Mouse (Mus musculus): ENCODE measurements around the gene Lyrm4. TPM values are rescaled to one million over a fixed set of nuclear protein-coding genes. Genes with fewer than 3 reads are reported as not detected.
A peak's percentile ranks its signal among the peaks of the same experiment; 100 is the strongest.

Gene Lyrm4
- total RNA-seq, 2 experiments from 2014 or later: 37.9 to 45.3 TPM

GRCm38 (mm10) chr13:35947354-35948000 lies 169.8 kb downstream of the Lyrm4 start:
- ATAC-seq (replicated peaks; ENCODE audit: low FRiP score, low TSS enrichment, poor library complexity, severe bottlenecking): 0 out of 2 replicates have a peak, but pooled peaks have one; percentile 59

DNA sequence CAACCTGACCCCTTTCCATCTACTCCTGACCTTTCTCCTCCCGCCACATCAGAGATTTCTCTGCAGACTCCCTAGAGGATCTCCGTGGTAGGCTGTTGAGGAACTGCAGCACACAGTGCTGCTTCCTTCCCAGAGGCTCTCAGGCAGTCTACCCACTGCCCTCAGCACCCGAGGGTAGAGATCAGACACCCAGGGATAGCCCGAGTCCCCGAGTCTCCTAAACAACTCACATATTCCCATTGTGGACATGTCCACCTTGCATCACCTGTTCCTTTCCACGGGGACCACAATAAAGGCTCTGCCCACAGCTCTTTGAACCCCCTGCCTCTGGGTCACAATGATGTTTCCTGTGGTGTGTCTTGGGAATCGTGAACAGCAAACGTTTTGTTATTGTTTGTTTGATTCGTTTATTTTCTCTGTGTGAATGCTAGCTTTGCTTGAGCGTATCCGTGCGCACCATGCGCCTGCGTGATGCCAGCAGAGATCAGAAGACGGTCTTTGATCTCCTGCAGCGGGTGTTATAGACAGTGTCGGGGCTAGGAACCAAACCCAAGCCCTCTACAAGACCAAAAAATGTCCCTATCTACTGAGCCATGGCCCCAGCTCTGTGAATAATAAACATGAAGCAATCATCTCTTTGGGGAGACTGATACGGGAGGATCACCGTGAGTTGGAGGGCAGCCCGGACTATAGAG lies 170.5 kb downstream of the Lyrm4 start:
- 0 out of 2 replicates have a peak, but pooled peaks have one; percentile 7 for ATAC-seq (replicated peaks; ENCODE audit: low FRiP score, low TSS enrichment, poor library complexity, severe bottlenecking)

- ATAC-seq (replicated peaks; ENCODE audit: low FRiP score, low TSS enrichment, poor library complexity, severe bottlenecking): no peak
Measured at GRCm38 (mm10) chr13:35940934-35941333, 176.4 kb downstream of the Lyrm4 start.

DNA sequence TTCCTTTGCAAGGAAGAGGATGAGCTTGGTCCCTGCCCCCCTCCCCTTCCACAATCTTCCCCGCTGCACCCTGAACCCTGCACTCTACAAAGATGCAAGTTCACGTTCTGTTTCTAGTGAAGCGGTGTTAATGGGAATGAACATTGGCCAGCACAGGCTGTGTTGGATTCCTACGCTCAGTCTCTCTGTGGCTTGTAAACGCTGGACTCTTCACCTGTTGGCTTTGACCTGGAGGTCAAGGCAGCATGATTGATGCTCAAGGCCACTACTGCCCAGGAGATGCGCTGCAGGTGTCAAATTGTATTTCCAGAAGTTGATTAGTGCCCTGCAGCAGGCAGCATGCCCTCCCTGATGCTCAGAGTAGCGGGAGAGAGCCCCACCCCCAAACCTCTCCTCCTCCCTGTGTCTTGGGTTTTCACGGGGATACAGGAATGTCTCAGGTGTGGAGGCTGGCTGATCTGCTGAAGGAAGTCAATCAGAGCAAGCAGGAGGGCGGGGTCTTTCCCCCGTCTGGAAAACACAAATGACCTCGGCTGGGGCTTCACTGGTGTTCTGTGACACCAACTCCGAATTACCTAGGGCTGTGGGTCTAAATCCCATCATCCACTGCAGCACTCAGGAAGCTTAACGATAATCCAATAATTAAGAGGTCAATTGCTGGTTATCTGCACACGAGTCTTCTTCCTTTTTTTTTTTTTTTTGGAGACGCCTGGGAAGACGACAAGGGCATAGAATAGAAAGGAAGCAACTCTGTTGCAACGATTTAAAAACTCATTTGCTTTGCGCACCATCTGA lies 177.3 kb downstream of the Lyrm4 start:
- ATAC-seq (replicated peaks; ENCODE audit: low FRiP score, low TSS enrichment, poor library complexity, severe bottlenecking): no peak

GRCm38 (mm10) chr13:35937991-35938390 lies 179.3 kb downstream of the Lyrm4 start:
- ATAC-seq (replicated peaks; ENCODE audit: low FRiP score, low TSS enrichment, poor library complexity, severe bottlenecking): no peak

Other genes with a start within 250 kb of the Lyrm4 start
- 22.2 and 34.4 TPM in 2 replicates for gene Rpp40, start 211.2 kb downstream of the Lyrm4 start, total RNA-seq (2014; fragmentation: Nextera tagmentation)
- gene Rpp40, start 211.2 kb downstream of the Lyrm4 start, total RNA-seq (2017): 19.7 and 21.8 TPM in 2 replicates
- not detected in 2 replicates for gene Ppp1r3g, start 158.7 kb downstream of the Lyrm4 start, total RNA-seq (2014; fragmentation: Nextera tagmentation)
- gene Ppp1r3g, start 158.7 kb downstream of the Lyrm4 start, total RNA-seq (2017): not detected in 2 replicates
- gene Fars2, start 114 bp downstream of the Lyrm4 start, total RNA-seq (2014; fragmentation: Nextera tagmentation): 53.3 and 54.5 TPM in 2 replicates
- gene Fars2, start 114 bp downstream of the Lyrm4 start, total RNA-seq (2017): 55.2 and 110 TPM in 2 replicates

Measured in megakaryocyte-erythroid progenitor cell, adult 5-6 weeks (primary cell).